Mouse (Mus musculus): ENCODE measurements around the gene Chad. TPM values are rescaled to one million over a fixed set of nuclear protein-coding genes. Genes with fewer than 3 reads are reported as not detected.

Gene Chad
- total and polyA plus RNA-seq, 3 experiments = 0.17 to 0.41 TPM; not detected in 1

DNA sequence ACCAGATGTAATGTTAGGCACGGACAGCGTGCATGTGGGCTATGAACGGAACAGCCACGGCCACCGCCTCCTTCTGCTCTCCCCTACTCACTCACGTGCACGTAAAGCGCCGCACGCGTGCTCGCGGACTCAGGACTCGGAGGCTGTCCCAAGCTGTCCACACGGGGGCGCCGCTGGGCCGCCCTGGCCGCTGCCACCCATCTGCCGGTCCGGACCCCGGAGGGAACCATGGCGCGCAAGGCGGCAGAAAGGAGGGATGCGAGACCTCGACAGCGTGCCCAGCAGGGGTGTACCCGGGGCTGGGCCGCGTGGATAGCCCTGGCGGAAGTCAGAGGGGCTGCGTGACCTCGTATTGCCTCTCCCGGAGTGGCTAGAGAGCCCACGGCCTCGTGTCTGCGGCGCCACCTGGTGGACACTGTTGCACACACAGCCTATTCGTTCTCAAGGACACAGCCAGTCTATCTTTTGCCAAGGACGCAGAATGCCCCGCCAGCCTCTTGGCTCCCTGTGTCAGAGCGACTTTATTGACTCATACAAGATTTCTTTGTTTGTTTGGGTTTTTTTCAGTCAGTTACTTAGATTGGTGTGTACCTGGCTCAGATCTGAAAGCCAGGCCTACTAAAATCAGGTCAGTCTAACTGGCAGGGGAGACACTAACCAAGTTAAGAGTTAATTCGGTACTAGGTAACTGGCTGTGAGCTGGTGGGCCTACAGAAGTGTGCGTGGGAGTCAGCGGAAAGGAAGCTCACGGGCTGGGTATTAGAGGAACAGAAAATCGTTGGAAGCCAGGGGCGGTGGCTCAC lies 15.8 kb upstream of the Chad start, which contains the start of gene Rsad1 (continued):
- TF ChIP-seq MAZ (IDR thresholded peaks at IDR 0.05; ENCODE audit: low read depth, low read length) (peak; percentile 73), CTCF (conservative IDR thresholded peaks at IDR 0.05 in 1 of 2, IDR thresholded peaks at IDR 0.05 in 1 of 2; ENCODE audit: low read depth in 2 of 2, low read length in 2 of 2) (peak; percentile 77 to 92), SIN3A (IDR thresholded peaks at IDR 0.05; ENCODE audit: low read length) (peak; percentile 77), CHD1 (IDR thresholded peaks at IDR 0.05; ENCODE audit: low read depth, low read length) (no peak), POLR2AphosphoS2 (IDR thresholded peaks at IDR 0.05; ENCODE audit: low read depth, low read length) (no peak), USF2 (conservative IDR thresholded peaks at IDR 0.05; ENCODE audit: low read depth, low read length) (no peak), JUND (conservative IDR thresholded peaks at IDR 0.05; ENCODE audit: low read depth, low read length) (0 out of 2 replicates have a peak, but pooled peaks have one; percentile 19), SMC3 (IDR thresholded peaks at IDR 0.05; ENCODE audit: low read depth, low read length) (peak; percentile 77), ZC3H11A (IDR thresholded peaks at IDR 0.05; ENCODE audit: low read depth, low read length) (no peak), MAX (IDR thresholded peaks at IDR 0.05; ENCODE audit: low read length) (peak; percentile 92), UBTF (IDR thresholded peaks at IDR 0.05; ENCODE audit: low read depth, low read length) (peak; percentile 80; the same call in 1 of the 2 replicates), ZNF384 (IDR thresholded peaks at IDR 0.05; ENCODE audit: low read depth, low read length) (no peak)

DNA sequence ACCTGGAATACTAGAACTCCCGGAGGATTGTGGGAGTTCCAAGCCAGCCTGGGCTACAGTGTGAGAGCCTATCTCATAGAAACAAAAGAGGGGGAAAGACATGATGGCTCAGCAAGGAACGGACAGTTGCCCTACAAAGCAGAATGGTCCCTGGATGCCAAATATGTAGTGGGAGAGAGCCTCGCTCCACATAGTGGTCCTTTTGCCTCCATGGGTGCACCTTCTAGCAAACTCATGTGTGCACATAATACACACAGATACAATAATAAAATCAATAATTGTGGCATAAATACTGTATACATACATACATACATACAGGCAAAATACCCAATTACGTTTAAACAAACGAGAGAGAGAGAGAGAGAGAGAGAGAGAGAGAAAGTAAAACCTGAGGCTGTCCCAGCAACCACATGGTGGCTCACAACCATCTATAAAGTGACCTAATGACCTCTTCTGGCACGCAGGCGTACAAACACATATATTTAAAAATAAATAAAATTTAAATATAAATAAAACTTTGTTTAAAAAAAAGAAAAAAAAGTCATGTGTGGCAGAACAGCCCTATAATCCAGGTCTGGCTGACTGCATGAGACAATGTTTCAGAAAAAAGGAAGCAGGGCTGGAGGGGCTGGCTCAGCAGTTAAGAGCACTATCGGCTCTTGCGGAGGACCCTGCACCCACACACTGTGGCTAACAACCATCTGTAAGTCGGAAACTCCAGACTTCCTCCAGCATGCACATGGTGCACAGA lies 15.0 kb upstream of the Chad start:
- H3K27ac ChIP-seq (ENCODE audit: insufficient read depth, low read depth) = no peak overlapping the region
- H3K27me3 ChIP-seq (replicated peaks) = no peaks in the 10 kb centered on the region
- H3K9me3 ChIP-seq (replicated peaks; ENCODE audit: low read length) = peaks cover 3% of the 10 kb centered on the region
- 0 out of 2 replicates have a peak overlapping the region, but pooled peaks have one; percentile 18 for H3K4me2 ChIP-seq (ENCODE audit: insufficient read depth, low read depth, poor library complexity, severe bottlenecking)
- peak overlapping the region; percentile 32; the same call in 1 of the 2 replicates for H3K9ac ChIP-seq (ENCODE audit: insufficient read depth, low read depth)
- H3K4me3 ChIP-seq (replicated peaks in 1 of 3; ENCODE audit: low read depth in 2 of 3, low read length in 2 of 3, poor library complexity in 1 of 3) = peak overlapping the region in 1 of 3 experiments; percentile 59
- dilution Hi-C loops (cut with MboI; ENCODE audit: extremely low pct_ligation_motif_present, extremely low pct_unique_long_range_greater_than_20kb, low sequenced_read_pairs) (no loop called here), in situ Hi-C loops (cut with MboI; ENCODE audit: low pct_ligation_motif_present, low pct_unique_long_range_greater_than_20kb, low sequenced_read_pairs) (no loop called here)
- TF ChIP-seq MYC (IDR thresholded peaks at IDR 0.05; ENCODE audit: low read depth, low read length) (0 out of 2 replicates have a peak, but pooled peaks have one; percentile 51), TCF12 (IDR thresholded peaks at IDR 0.05; ENCODE audit: low read depth, low read length) (no peak), JUN (IDR thresholded peaks at IDR 0.05; ENCODE audit: insufficient read depth, low read depth, low read length) (no peak)
- H3K4me1 ChIP-seq (ENCODE audit: control insufficient read depth in 1 of 2, insufficient read depth in 2 of 2) = peaks cover 2 to 25% of the 10 kb centered on the region in 2 experiments
- no peaks in the 10 kb centered on the region for H3K79me2 ChIP-seq (replicated peaks; ENCODE audit: control insufficient read depth, extremely low read depth, insufficient read depth, poor library complexity, severe bottlenecking)
- peaks cover 0 to 29% of the 10 kb centered on the region in 2 experiments for H3K36me3 ChIP-seq (replicated peaks in 1 of 2; ENCODE audit: control insufficient read depth in 1 of 2, insufficient read depth in 1 of 2, low read length in 1 of 2)
- no peak for DNase-seq (ENCODE audit: extremely low read depth)

DNA sequence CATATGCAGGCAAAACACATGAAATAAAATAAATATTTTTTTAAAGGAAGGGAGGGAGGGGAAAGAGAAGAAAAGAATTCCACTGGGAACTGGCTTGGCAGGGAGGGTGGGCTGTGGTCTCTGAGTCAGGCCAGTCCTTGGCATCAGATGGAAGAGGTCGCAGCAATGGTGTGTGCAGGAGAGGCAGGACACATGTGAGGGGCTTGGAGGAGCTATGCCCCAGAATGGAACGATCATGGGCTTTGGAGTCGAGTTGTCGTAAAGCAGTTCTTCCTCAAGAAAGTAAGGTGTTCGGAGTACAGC lies 14.5 kb upstream of the Chad start:
- TF ChIP-seq SIN3A (IDR thresholded peaks at IDR 0.05; ENCODE audit: low read length) (no peak), MYC (IDR thresholded peaks at IDR 0.05; ENCODE audit: low read depth, low read length) (no peak), ZNF384 (IDR thresholded peaks at IDR 0.05; ENCODE audit: low read depth, low read length) (no peak), JUND (conservative IDR thresholded peaks at IDR 0.05; ENCODE audit: low read depth, low read length) (no peak)
- DNase-seq (ENCODE audit: extremely low read depth) = no peak
- peaks cover 0 to 32% of the 10 kb centered on the region in 2 experiments for H3K36me3 ChIP-seq (replicated peaks in 1 of 2; ENCODE audit: control insufficient read depth in 1 of 2, insufficient read depth in 1 of 2, low read length in 1 of 2)
- peaks cover 2 to 25% of the 10 kb centered on the region in 2 experiments for H3K4me1 ChIP-seq (ENCODE audit: control insufficient read depth in 1 of 2, insufficient read depth in 2 of 2)
- no peaks in the 10 kb centered on the region for H3K79me2 ChIP-seq (replicated peaks; ENCODE audit: control insufficient read depth, extremely low read depth, insufficient read depth, poor library complexity, severe bottlenecking)
- no peak overlapping the region for H3K27ac ChIP-seq (ENCODE audit: insufficient read depth, low read depth)
- H3K9me3 ChIP-seq (replicated peaks; ENCODE audit: low read length) = peaks cover 3% of the 10 kb centered on the region
- H3K4me3 ChIP-seq (replicated peaks in 1 of 3; ENCODE audit: low read depth in 2 of 3, low read length in 2 of 3, poor library complexity in 1 of 3) = no peak overlapping the region
- dilution Hi-C loops (cut with MboI; ENCODE audit: extremely low pct_ligation_motif_present, extremely low pct_unique_long_range_greater_than_20kb, low sequenced_read_pairs) = no loop called here
- in situ Hi-C loops (cut with MboI; ENCODE audit: low pct_ligation_motif_present, low pct_unique_long_range_greater_than_20kb, low sequenced_read_pairs) = no loop called here
- H3K9ac ChIP-seq (ENCODE audit: insufficient read depth, low read depth) = no peak overlapping the region
- H3K27me3 ChIP-seq (replicated peaks) = no peaks in the 10 kb centered on the region
- H3K4me2 ChIP-seq (ENCODE audit: insufficient read depth, low read depth, poor library complexity, severe bottlenecking) = no peak overlapping the region
